Mouse (Mus musculus): ENCODE results near the gene Cct3.
A peak's percentile ranks its signal among the peaks of the same experiment; 100 is the strongest.
"Not testable (repeated sequence)": the region's sequence is repeated elsewhere in the genome, so short reads cannot be mapped to it uniquely, and the experiment has no call there.

Cct3 gene

GRCm38 (mm10) chr3:88288133-88288713 lies 8.7 kb upstream of the Cct3 start:
- DNase-seq (ENCODE audit: extremely low read depth, low read depth, low spot score), result not testable (repeated sequence)

- no peak for DNase-seq (ENCODE audit: extremely low read depth, low read depth, low spot score)
These were observed 4.9 kb upstream of the Cct3 start for GRCm38 (mm10) chr3:88291970-88292369.

- not testable (repeated sequence) for DNase-seq (ENCODE audit: extremely low read depth, low read depth, low spot score)
These were observed 1.6 kb upstream of the Cct3 start for GRCm38 (mm10) chr3:88295272-88295671.

GRCm38 (mm10) chr3:88296110-88296560 lies 781 bp upstream of the Cct3 start:
- DNase-seq (ENCODE audit: extremely low read depth, low read depth, low spot score), result no peak

- no peak for DNase-seq (ENCODE audit: extremely low read depth, low read depth, low spot score)
These were observed 470 bp downstream of the Cct3 start for GRCm38 (mm10) chr3:88297321-88297851.

- DNase-seq (ENCODE audit: extremely low read depth, low read depth, low spot score), result no peak
These were observed 2.3 kb downstream of the Cct3 start for GRCm38 (mm10) chr3:88299172-88299571.

- DNase-seq (ENCODE audit: extremely low read depth, low read depth, low spot score), result no peak
These were observed 28.1 kb downstream of the Cct3 start, which contains the start of gene Glmp for GRCm38 (mm10) chr3:88324951-88325405. TSS of gene Glmp (plus strand) at chr3:88325023.

GRCm38 (mm10) chr3:88328956-88329355 lies 32.0 kb downstream of the Cct3 start:
- DNase-seq (ENCODE audit: extremely low read depth, low read depth, low spot score), result no peak

GRCm38 (mm10) chr3:88331282-88331681 lies 34.4 kb downstream of the Cct3 start:
- no peak for DNase-seq (ENCODE audit: extremely low read depth, low read depth, low spot score)

GRCm38 (mm10) chr3:88334029-88334658 lies 37.2 kb downstream of the Cct3 start:
- no peak for DNase-seq (ENCODE audit: extremely low read depth, low read depth, low spot score)

GRCm38 (mm10) chr3:88334902-88335435 lies 38.1 kb downstream of the Cct3 start:
- no peak for DNase-seq (ENCODE audit: extremely low read depth, low read depth, low spot score)

- no peak for DNase-seq (ENCODE audit: extremely low read depth, low read depth, low spot score)
These were observed 38.6 kb downstream of the Cct3 start for GRCm38 (mm10) chr3:88335436-88336053.

- DNase-seq (ENCODE audit: extremely low read depth, low read depth, low spot score), result no peak
These were observed 39.4 kb downstream of the Cct3 start, which contains the start of the genes Tmem79 and Smg5 for GRCm38 (mm10) chr3:88336058-88337013. TSS of gene Tmem79 (minus strand) at chr3:88336148. TSS of gene Smg5 (plus strand) at chr3:88336260.

GRCm38 (mm10) chr3:88337367-88338020 lies 40.6 kb downstream of the Cct3 start:
- peak; percentile 91 for DNase-seq (ENCODE audit: extremely low read depth, low read depth, low spot score)

- DNase-seq (ENCODE audit: extremely low read depth, low read depth, low spot score), result no peak
These were observed 41.4 kb downstream of the Cct3 start for GRCm38 (mm10) chr3:88338316-88338715.

GRCm38 (mm10) chr3:88339006-88339405 lies 42.1 kb downstream of the Cct3 start:
- no peak for DNase-seq (ENCODE audit: extremely low read depth, low read depth, low spot score)

- DNase-seq (ENCODE audit: extremely low read depth, low read depth, low spot score), result no peak
These were observed 53.8 kb downstream of the Cct3 start for GRCm38 (mm10) chr3:88350732-88351131.

GRCm38 (mm10) chr3:88352907-88353306 lies 56.0 kb downstream of the Cct3 start:
- DNase-seq (ENCODE audit: extremely low read depth, low read depth, low spot score), result no peak

- DNase-seq (ENCODE audit: extremely low read depth, low read depth, low spot score), result no peak
These were observed 57.7 kb downstream of the Cct3 start for GRCm38 (mm10) chr3:88354396-88355165.

Measured in fat pad, adult 2 months (tissue).